Mouse (Mus musculus) myocyte (in vitro differentiated cells): ENCODE data around the gene Smim26. TPM values are rescaled to one million over a fixed set of nuclear protein-coding genes. Genes with fewer than 3 reads are reported as not detected.

Experiments used
- H3K27me3 ChIP-seq: one replicate; pipeline ENCODE4 v1.6.1; 2011; ENCODE audit not compliant: control insufficient read depth, insufficient read depth, insufficient read length
- H3K36me3 ChIP-seq: one replicate; pipeline ENCODE4 v1.6.1; 2011; ENCODE audit not compliant: control insufficient read depth, insufficient read depth
- H3K4me2 ChIP-seq: one replicate; pipeline ENCODE4 v1.6.1; 2011; ENCODE audit warnings: low read depth, control low read depth
- H3K4me3 ChIP-seq: one replicate; pipeline ENCODE4 v1.5.1; 2011; ENCODE audit warnings: mild to moderate bottlenecking, control low read depth, moderate library complexity
- H3K79me2 ChIP-seq: one replicate; pipeline ENCODE4 v1.6.1; 2011; ENCODE audit not compliant: control insufficient read depth, insufficient read depth
- H3ac ChIP-seq: one replicate; pipeline ENCODE4 v1.6.1; 2011; ENCODE audit not compliant: control insufficient read depth, insufficient read length
- CEBPB ChIP-seq: IDR thresholded peaks from 2 replicates; pipeline ENCODE4 v1.6.1; 2011; ENCODE audit warnings: mild to moderate bottlenecking, moderate library complexity; ENCODE audit not compliant: poor library complexity, insufficient read depth, severe bottlenecking
- E2F4 ChIP-seq: IDR thresholded peaks from one replicate; pipeline ENCODE4 v1.6.1; 2011; ENCODE audit warnings: mild to moderate bottlenecking, control low read depth, moderate library complexity; ENCODE audit not compliant: insufficient read depth
- MAX ChIP-seq: IDR thresholded peaks from one replicate; pipeline ENCODE4 v1.6.1; 2011; ENCODE audit warnings: low read depth, mild to moderate bottlenecking, control low read depth
- MYOD1 ChIP-seq, 3 experiments: IDR thresholded peaks; one replicate each; pipeline ENCODE4 v1.6.1; 2011; ENCODE audit warnings: control low read depth in 2 of 3, low read depth in 2 of 3, mild to moderate bottlenecking in 2 of 3, moderate library complexity in 1 of 3; ENCODE audit not compliant: insufficient read length in 2 of 3, control insufficient read depth in 1 of 3
- MYOG ChIP-seq, 3 experiments: IDR thresholded peaks; one replicate each; pipeline ENCODE4 v1.6.1; 2011; ENCODE audit warnings: control low read depth in 2 of 3, low read depth in 2 of 3, mild to moderate bottlenecking in 2 of 3; ENCODE audit not compliant: insufficient read length in 2 of 3, control insufficient read depth in 1 of 3, insufficient read depth in 1 of 3
- POLR2A ChIP-seq: IDR thresholded peaks from one replicate; pipeline ENCODE4 v1.6.1; 2011; ENCODE audit warnings: low read depth, mild to moderate bottlenecking, control low read depth, moderate library complexity; ENCODE audit not compliant: insufficient read length
- POLR2AphosphoS2 ChIP-seq: IDR thresholded peaks from one replicate; pipeline ENCODE4 v1.6.1; 2011; ENCODE audit warnings: low read depth, control low read depth; ENCODE audit not compliant: insufficient read length
- REST ChIP-seq: IDR thresholded peaks from one replicate; pipeline ENCODE4 v1.6.1; 2011; ENCODE audit warnings: mild to moderate bottlenecking, control low read depth, moderate library complexity; ENCODE audit not compliant: insufficient read depth, insufficient read length
- SRF ChIP-seq: IDR thresholded peaks from one replicate; pipeline ENCODE4 v1.6.1; 2011; ENCODE audit warnings: low read depth; ENCODE audit not compliant: control insufficient read depth, insufficient read length
- TCF12 ChIP-seq: IDR thresholded peaks from one replicate; pipeline ENCODE4 v1.6.1; 2011; ENCODE audit warnings: mild to moderate bottlenecking, control low read depth; ENCODE audit not compliant: poor library complexity, insufficient read depth, severe bottlenecking
- TCF3 ChIP-seq: IDR thresholded peaks from one replicate; pipeline ENCODE4 v1.6.1; 2011; ENCODE audit warnings: low read depth, control low read depth; ENCODE audit not compliant: insufficient read length
- USF1 ChIP-seq: IDR thresholded peaks from one replicate; pipeline ENCODE4 v1.6.1; 2011; ENCODE audit warnings: low read depth, mild to moderate bottlenecking, control low read depth, moderate library complexity
- polyA plus RNA-seq: library from polyadenylated mRNA; unstranded; fragments of >200 nt; fragmentation: generic; extraction: Trizol; gene quantifications from one replicate; pipeline ENCODE4 v1.2.1, GENCODE M21; 2012; ENCODE audit warnings: missing spikeins

Gene Smim26
- polyA plus RNA-seq: 62.3 TPM

DNA sequence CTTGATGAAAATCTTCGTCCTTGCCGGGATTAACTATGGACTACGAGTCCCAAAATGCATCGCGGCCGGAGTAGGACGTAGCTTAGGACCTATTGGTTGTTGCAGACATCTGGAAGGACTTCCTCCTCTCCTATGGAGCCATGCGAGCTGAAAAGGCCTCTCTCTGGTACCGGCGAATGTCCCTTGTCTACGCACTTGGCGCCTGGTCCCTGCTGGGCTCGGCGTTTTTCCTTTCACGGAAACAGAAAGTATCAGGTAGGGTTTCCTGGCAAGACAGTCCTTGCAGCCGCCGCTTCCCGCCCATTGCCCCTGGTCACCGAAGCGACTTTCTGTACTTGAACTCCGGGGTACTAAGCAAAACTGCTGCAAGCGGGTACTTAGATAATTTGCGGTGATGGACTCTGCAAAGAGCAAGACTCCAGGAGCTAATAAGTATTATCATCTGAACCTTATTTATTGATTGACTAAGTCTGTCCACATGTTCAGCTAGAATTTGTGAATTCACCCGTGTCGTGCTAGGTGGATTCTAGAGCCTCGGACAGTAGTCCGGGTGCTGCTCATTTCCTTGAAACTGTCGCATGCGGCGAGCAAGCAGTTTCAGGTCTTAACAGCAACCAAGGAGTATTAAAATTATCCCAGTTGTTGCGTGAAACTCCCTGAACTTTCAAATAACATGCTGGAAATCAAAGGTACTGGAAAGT lies at the start of gene Smim26:
TSS of gene Smim26 (plus strand) at position 104 of the 701 bp plus-strand sequence.
- Histone ChIP-seq H3K36me3 (peaks cover 3% of the 10 kb centered on the region), H3K79me2 (no peaks in the 10 kb centered on the region), H3K4me2 (peak within 1 kb of the TSS; percentile 96), H3K4me3 (peak within 1 kb of the TSS; percentile 32), H3K27me3 (no peaks in the 10 kb centered on the region), H3ac (no peak within 1 kb of the TSS)
- TF ChIP-seq MYOD1 (IDR thresholded peaks at IDR 0.05; ENCODE audit: control insufficient read depth in 1 of 3, insufficient read length in 2 of 3, low read depth in 2 of 3): no peak
- TF ChIP-seq POLR2AphosphoS2: peak; percentile 68
- TF ChIP-seq POLR2A: peak; percentile 68

DNA sequence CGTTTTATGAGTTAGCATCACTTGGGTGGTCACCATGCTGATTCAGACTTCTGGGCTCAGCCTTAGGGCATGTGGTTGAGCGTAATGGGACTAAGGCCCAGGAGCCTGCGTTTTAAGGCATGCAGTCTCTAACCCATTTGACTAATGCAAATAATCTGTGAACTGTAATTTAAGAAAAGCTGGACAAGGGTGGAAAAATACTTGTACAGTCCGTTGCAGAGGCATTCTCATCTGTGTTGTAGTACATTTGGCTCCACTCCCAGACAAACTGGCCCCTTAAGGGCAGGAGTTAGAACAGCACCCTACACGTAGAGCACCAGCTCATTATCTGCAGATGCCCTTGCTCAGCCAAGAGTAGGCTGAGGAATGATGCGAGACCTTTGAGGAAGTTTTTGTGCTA lies 49.2 kb upstream of the Smim26 start:
- Histone ChIP-seq H3K4me3 (no peak overlapping the region), H3K4me2 (no peak overlapping the region), H3ac (no peak overlapping the region), H3K79me2 (no peaks in the 10 kb centered on the region), H3K27me3 (no peaks in the 10 kb centered on the region), H3K36me3 (peaks cover 22% of the 10 kb centered on the region)
- no peak for TF ChIP-seq MYOG (IDR thresholded peaks at IDR 0.05; ENCODE audit: control insufficient read depth in 1 of 3, insufficient read depth in 1 of 3, insufficient read length in 2 of 3, low read depth in 2 of 3)
- no peak for TF ChIP-seq POLR2A
- TF ChIP-seq USF1: no peak
- no peak for TF ChIP-seq MYOD1 (IDR thresholded peaks at IDR 0.05; ENCODE audit: control insufficient read depth in 1 of 3, insufficient read length in 2 of 3, low read depth in 2 of 3)
- no peak for TF ChIP-seq E2F4
- no peak for TF ChIP-seq POLR2AphosphoS2

DNA sequence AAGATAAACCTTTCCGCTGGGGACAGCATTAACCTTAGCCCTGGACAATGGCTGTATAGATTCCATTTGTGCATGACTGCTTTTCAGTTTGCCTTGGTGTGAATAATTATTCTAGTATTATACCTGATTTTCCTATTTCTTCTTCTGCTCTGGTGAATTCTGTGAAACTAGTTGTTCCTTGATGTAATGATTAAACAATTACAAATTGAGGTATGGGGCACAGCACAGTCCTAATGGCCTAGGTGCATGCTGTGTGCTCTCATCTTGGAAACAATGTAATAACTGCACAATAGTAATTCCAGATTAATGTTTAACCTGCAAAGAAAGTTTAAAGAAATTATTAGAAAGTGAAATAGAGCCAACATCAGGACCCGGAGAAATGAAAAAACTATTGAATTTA lies 48.8 kb upstream of the Smim26 start:
- Histone ChIP-seq H3K27me3 (no peaks in the 10 kb centered on the region), H3K4me3 (no peak overlapping the region), H3ac (no peak overlapping the region), H3K4me2 (no peak overlapping the region), H3K36me3 (peaks cover 20% of the 10 kb centered on the region), H3K79me2 (no peaks in the 10 kb centered on the region)
- TF ChIP-seq POLR2A: no peak
- TF ChIP-seq CEBPB: no peak
- TF ChIP-seq POLR2AphosphoS2: no peak
- TF ChIP-seq TCF12: no peak
- TF ChIP-seq SRF: no peak
- TF ChIP-seq MYOG (IDR thresholded peaks at IDR 0.05; ENCODE audit: control insufficient read depth in 1 of 3, insufficient read depth in 1 of 3, insufficient read length in 2 of 3, low read depth in 2 of 3): no peak
- no peak for TF ChIP-seq MAX
- TF ChIP-seq USF1: no peak
- TF ChIP-seq E2F4: no peak
- no peak for TF ChIP-seq REST
- TF ChIP-seq MYOD1 (IDR thresholded peaks at IDR 0.05; ENCODE audit: control insufficient read depth in 1 of 3, insufficient read length in 2 of 3, low read depth in 2 of 3): no peak
- TF ChIP-seq TCF3: no peak

DNA sequence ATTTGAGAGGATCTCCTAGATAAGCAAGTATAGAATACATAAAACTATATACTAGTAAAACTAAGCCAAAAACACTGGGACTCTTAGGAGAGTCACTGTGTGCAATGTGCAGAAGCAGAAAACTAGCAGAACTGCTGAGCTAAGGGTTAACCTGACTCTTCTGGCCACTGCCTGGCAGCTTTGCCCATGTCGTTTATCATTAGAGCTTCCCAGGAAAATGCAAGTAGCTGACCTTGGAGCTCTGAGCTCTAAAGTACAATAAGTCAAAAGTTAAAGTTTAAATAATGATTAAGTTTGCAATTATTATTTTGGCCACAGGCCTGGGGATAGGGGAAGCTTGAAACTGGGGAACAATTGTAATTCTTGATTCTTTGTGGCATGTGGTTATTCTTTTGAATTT lies 48.4 kb upstream of the Smim26 start:
- no peak overlapping the region for H3K4me2 ChIP-seq
- no peak overlapping the region for H3K4me3 ChIP-seq
- no peak overlapping the region for H3ac ChIP-seq
- H3K27me3 ChIP-seq: no peaks in the 10 kb centered on the region
- peaks cover 19% of the 10 kb centered on the region for H3K36me3 ChIP-seq
- no peaks in the 10 kb centered on the region for H3K79me2 ChIP-seq
- TF ChIP-seq MAX (no peak), MYOD1 (IDR thresholded peaks at IDR 0.05; ENCODE audit: control insufficient read depth in 1 of 3, insufficient read length in 2 of 3, low read depth in 2 of 3) (no peak), USF1 (no peak), TCF12 (no peak), CEBPB (no peak), E2F4 (no peak)

DNA sequence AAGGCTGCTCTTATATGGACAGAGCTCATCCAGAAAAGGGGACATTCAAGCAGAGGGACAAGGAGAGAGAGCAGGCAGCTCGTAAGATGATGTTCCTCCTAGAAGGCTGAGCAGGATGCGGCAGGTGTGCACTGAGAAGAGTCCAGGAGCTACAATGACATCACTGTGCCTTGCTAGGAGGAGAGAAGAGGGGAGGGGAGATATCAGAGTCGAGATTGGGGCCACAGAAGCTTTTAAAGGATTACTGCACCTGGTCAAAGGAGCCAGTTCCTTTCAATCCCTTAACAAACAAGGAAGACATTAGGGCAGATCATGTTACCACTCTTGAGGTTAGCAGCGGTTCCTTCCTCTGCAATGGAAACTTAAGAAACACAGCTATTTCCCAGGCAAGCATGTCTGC lies 46.3 kb upstream of the Smim26 start:
- Histone ChIP-seq H3K36me3 (peaks cover 17% of the 10 kb centered on the region), H3K27me3 (no peaks in the 10 kb centered on the region), H3K79me2 (no peaks in the 10 kb centered on the region), H3ac (no peak overlapping the region), H3K4me3 (no peak overlapping the region), H3K4me2 (no peak overlapping the region)
- no peak for TF ChIP-seq CEBPB
- TF ChIP-seq TCF3: no peak
- no peak for TF ChIP-seq TCF12
- no peak for TF ChIP-seq USF1
- TF ChIP-seq MYOG (IDR thresholded peaks at IDR 0.05; ENCODE audit: control insufficient read depth in 1 of 3, insufficient read depth in 1 of 3, insufficient read length in 2 of 3, low read depth in 2 of 3): no peak
- TF ChIP-seq REST: no peak
- no peak for TF ChIP-seq SRF
- TF ChIP-seq POLR2A: no peak
- TF ChIP-seq E2F4: no peak
- TF ChIP-seq MYOD1 (IDR thresholded peaks at IDR 0.05; ENCODE audit: control insufficient read depth in 1 of 3, insufficient read length in 2 of 3, low read depth in 2 of 3): no peak
- no peak for TF ChIP-seq MAX
- no peak for TF ChIP-seq POLR2AphosphoS2
